Comparison of ENCODE assay signal across 8 mouse cellular contexts in genomic region chr5:136929073-136929472, GRCm38 (mm10). TPM values are rescaled to one million over a fixed set of nuclear protein-coding genes. Genes with fewer than 3 reads are reported as not detected.
DNase-seq lines count a peak whose midpoint lies in the region; ATAC-seq and TF ChIP-seq lines count a peak whose summit lies in the region.

No protein-coding gene starts in this region.

- H3K27me3 ChIP-seq in CH12.LX (replicated peaks): no peaks in the 10 kb centered on the region
- no peaks in the 10 kb centered on the region for H3K27me3 ChIP-seq in forebrain, embryonic 12.5 days
- H3K27me3 ChIP-seq in heart, postnatal 0 days (ENCODE audit: control insufficient read depth, insufficient read depth, low read length): no peaks in the 10 kb centered on the region
- no peaks in the 10 kb centered on the region for H3K27me3 ChIP-seq in liver, embryonic 14.5 days (ENCODE audit: control insufficient read depth, insufficient read depth, low read length)
- H3K27me3 ChIP-seq in neural tube, embryonic 13.5 days: no peaks in the 10 kb centered on the region
- no peaks in the 10 kb centered on the region for H3K27me3 ChIP-seq in stomach, postnatal 0 days (ENCODE audit: control insufficient read depth, insufficient read depth, low read length)

- dilution Hi-C loops in CH12.LX (cut with MboI; ENCODE audit: extremely low pct_ligation_motif_present, extremely low pct_unique_long_range_greater_than_20kb, low sequenced_read_pairs): no loop called here

- DNase-seq in CH12.LX (ENCODE audit: extremely low read depth): peak; percentile 88
- peak; percentile 73 for DNase-seq in c-Kit-positive CD71-positive TER-119-negative erythroid progenitor cells, embryonic 14.5 days (ENCODE audit: low read depth)
- DNase-seq in heart, postnatal 0 days (ENCODE audit: low spot score): peak; percentile 82
- DNase-seq in kidney, postnatal 25 days: peak; percentile 84 to 94
- peak; percentile 52 to 68 (median 59) for DNase-seq in liver, embryonic 14.5 days (ENCODE audit: low read depth in 3 of 3, low spot score in 3 of 3)
- DNase-seq in stomach, postnatal 0 days (ENCODE audit: low spot score): peak; percentile 86

- H3K4me1 ChIP-seq in CH12.LX (ENCODE audit: control insufficient read depth in 1 of 2, insufficient read depth in 2 of 2): peaks cover 5 to 20% of the 10 kb centered on the region in 2 experiments
- peaks cover 4% of the 10 kb centered on the region; the same call in 1 of the 2 replicates for H3K4me1 ChIP-seq in forebrain, embryonic 12.5 days
- no peaks in the 10 kb centered on the region for H3K4me1 ChIP-seq in heart, postnatal 0 days (ENCODE audit: control insufficient read depth, insufficient read depth)
- H3K4me1 ChIP-seq in liver, embryonic 14.5 days (replicated peaks; ENCODE audit: control insufficient read depth in 2 of 2, insufficient read depth in 2 of 2, low read length in 1 of 2): no peaks in the 10 kb centered on the region
- peaks cover 3% of the 10 kb centered on the region; the same call in 1 of the 2 replicates for H3K4me1 ChIP-seq in neural tube, embryonic 13.5 days (replicated peaks)
- no peaks in the 10 kb centered on the region for H3K4me1 ChIP-seq in stomach, postnatal 0 days (replicated peaks; ENCODE audit: control insufficient read depth, insufficient read depth)

- no peak overlapping the region for H3K27ac ChIP-seq in CH12.LX (ENCODE audit: insufficient read depth, low read depth)
- H3K27ac ChIP-seq in forebrain, embryonic 12.5 days: no peak overlapping the region
- no peak overlapping the region for H3K27ac ChIP-seq in heart, postnatal 0 days (ENCODE audit: low read depth)
- no peak overlapping the region for H3K27ac ChIP-seq in liver, embryonic 14.5 days
- no peak overlapping the region for H3K27ac ChIP-seq in neural tube, embryonic 13.5 days (replicated peaks)
- H3K27ac ChIP-seq in stomach, postnatal 0 days (replicated peaks): no peak overlapping the region

- no peak for TF ChIP-seq EP300 in CH12.LX (IDR thresholded peaks at IDR 0.05; ENCODE audit: low read length)
- TF ChIP-seq EP300 in heart, postnatal 0 days (IDR thresholded peaks at IDR 0.05; ENCODE audit: low read depth): no peak
- TF ChIP-seq EP300 in liver, embryonic 14.5 days (IDR thresholded peaks at IDR 0.05; ENCODE audit: low read depth): no peak
- TF ChIP-seq EP300 in stomach, postnatal 0 days (optimal IDR thresholded peaks at IDR 0.05): no peak

- no peak for TF ChIP-seq POLR2A in CH12.LX (IDR thresholded peaks at IDR 0.05; ENCODE audit: low read depth, low read length)

- H3K4me3 ChIP-seq in CH12.LX (replicated peaks in 1 of 3; ENCODE audit: low read depth in 2 of 3, low read length in 2 of 3, poor library complexity in 1 of 3): no peak overlapping the region
- H3K4me3 ChIP-seq in forebrain, embryonic 12.5 days (replicated peaks): no peak overlapping the region
- H3K4me3 ChIP-seq in heart, postnatal 0 days (ENCODE audit: low read depth, low read length): no peak overlapping the region
- H3K4me3 ChIP-seq in liver, embryonic 14.5 days (ENCODE audit: insufficient read depth in 1 of 2, low read depth in 2 of 2, low read length in 2 of 2): no peak overlapping the region
- H3K4me3 ChIP-seq in neural tube, embryonic 13.5 days: no peak overlapping the region
- H3K4me3 ChIP-seq in stomach, postnatal 0 days (ENCODE audit: low read depth, low read length): no peak overlapping the region

- no peaks in the 10 kb centered on the region for H3K9me3 ChIP-seq in CH12.LX (replicated peaks; ENCODE audit: low read length)
- no peaks in the 10 kb centered on the region for H3K9me3 ChIP-seq in forebrain, embryonic 12.5 days
- H3K9me3 ChIP-seq in heart, postnatal 0 days (replicated peaks; ENCODE audit: control insufficient read depth, low read length): no peaks in the 10 kb centered on the region
- no peaks in the 10 kb centered on the region for H3K9me3 ChIP-seq in liver, embryonic 14.5 days (ENCODE audit: control insufficient read depth, low read length)
- H3K9me3 ChIP-seq in neural tube, embryonic 13.5 days: no peaks in the 10 kb centered on the region
- no peaks in the 10 kb centered on the region for H3K9me3 ChIP-seq in stomach, postnatal 0 days (ENCODE audit: control insufficient read depth, low read length)

- H3K79me2 ChIP-seq in CH12.LX (replicated peaks; ENCODE audit: control insufficient read depth, extremely low read depth, insufficient read depth, poor library complexity, severe bottlenecking): no peaks in the 10 kb centered on the region

- H3K4me2 ChIP-seq in CH12.LX (ENCODE audit: insufficient read depth, low read depth, poor library complexity, severe bottlenecking): no peak overlapping the region
- no peak overlapping the region for H3K4me2 ChIP-seq in forebrain, embryonic 12.5 days
- no peak overlapping the region for H3K4me2 ChIP-seq in heart, postnatal 0 days (ENCODE audit: low read depth, low read length)
- H3K4me2 ChIP-seq in liver, embryonic 14.5 days (ENCODE audit: low read depth): no peak overlapping the region
- H3K4me2 ChIP-seq in neural tube, embryonic 13.5 days: no peak overlapping the region
- H3K4me2 ChIP-seq in stomach, postnatal 0 days (replicated peaks; ENCODE audit: low read depth): no peak overlapping the region

- peak; percentile 99 for TF ChIP-seq RAD21 in CH12.LX (IDR thresholded peaks at IDR 0.05; ENCODE audit: low read depth, low read length)

- in situ Hi-C loops in CH12.LX (cut with MboI; ENCODE audit: low pct_ligation_motif_present, low pct_unique_long_range_greater_than_20kb, low sequenced_read_pairs): loop anchor here (5.0 to 10.0 kb wide), 2 partner anchors 33 to 186 kb away; partner anchors contain the start of gene Trim56

- 22% methylated on average over 4 of the region's 4 CpGs for whole genome bisulfite sequencing in forebrain, embryonic 12.5 days
- 17% methylated on average over 4 of the region's 4 CpGs for WGBS in heart, postnatal 0 days
- 23% methylated on average over 4 of the region's 4 CpGs for WGBS in liver, embryonic 14.5 days (ENCODE audit: insufficient replicate concordance)
- WGBS in neural tube, embryonic 13.5 days: 21% methylated on average over 4 of the region's 4 CpGs
- WGBS in stomach, postnatal 0 days: 15% methylated on average over 4 of the region's 4 CpGs

- peaks cover 0 to 8% of the 10 kb centered on the region in 2 experiments for H3K36me3 ChIP-seq in CH12.LX (replicated peaks in 1 of 2; ENCODE audit: control insufficient read depth in 1 of 2, insufficient read depth in 1 of 2, low read length in 1 of 2)
- no peaks in the 10 kb centered on the region; the same call in 1 of the 2 replicates for H3K36me3 ChIP-seq in forebrain, embryonic 12.5 days (replicated peaks)
- H3K36me3 ChIP-seq in heart, postnatal 0 days (replicated peaks; ENCODE audit: control insufficient read depth, insufficient read depth, low read length): no peaks in the 10 kb centered on the region
- H3K36me3 ChIP-seq in liver, embryonic 14.5 days (replicated peaks; ENCODE audit: control insufficient read depth, insufficient read depth, low read depth): no peaks in the 10 kb centered on the region
- no peaks in the 10 kb centered on the region for H3K36me3 ChIP-seq in neural tube, embryonic 13.5 days
- no peaks in the 10 kb centered on the region for H3K36me3 ChIP-seq in stomach, postnatal 0 days (ENCODE audit: control insufficient read depth, insufficient read depth, low read length)

- H3K9ac ChIP-seq in CH12.LX (ENCODE audit: insufficient read depth, low read depth): no peak overlapping the region
- no peak overlapping the region for H3K9ac ChIP-seq in forebrain, embryonic 12.5 days
- H3K9ac ChIP-seq in heart, postnatal 0 days (replicated peaks; ENCODE audit: low read depth, low read length): no peak overlapping the region
- H3K9ac ChIP-seq in liver, embryonic 14.5 days (replicated peaks): no peak overlapping the region
- no peak overlapping the region for H3K9ac ChIP-seq in neural tube, embryonic 13.5 days
- H3K9ac ChIP-seq in stomach, postnatal 0 days (ENCODE audit: low read length): no peak overlapping the region

- ATAC-seq in forebrain, embryonic 12.5 days (ENCODE audit: low FRiP score): peak; percentile 61; the same call in 1 of the 2 replicates
- ATAC-seq in heart, postnatal 0 days (ENCODE audit: insufficient read depth, low read depth): peak; percentile 73
- ATAC-seq in liver, embryonic 14.5 days (ENCODE audit: insufficient read depth): peak; percentile 32; the same call in 1 of the 2 replicates
- peak; percentile 74 for ATAC-seq in neural tube, embryonic 13.5 days (ENCODE audit: low read depth)
- ATAC-seq in stomach, postnatal 0 days (ENCODE audit: low FRiP score, low TSS enrichment): peak; percentile 71

- TF ChIP-seq CTCF in CH12.LX (conservative IDR thresholded peaks at IDR 0.05 in 1 of 2, IDR thresholded peaks at IDR 0.05 in 1 of 2; ENCODE audit: low read depth in 2 of 2, low read length in 2 of 2): peak; percentile 94 to 99
- peak; percentile 94 for TF ChIP-seq CTCF in heart, postnatal 0 days (IDR thresholded peaks at IDR 0.05; ENCODE audit: low read depth)
- TF ChIP-seq CTCF in liver, embryonic 14.5 days (IDR thresholded peaks at IDR 0.05; ENCODE audit: low read depth): peak; percentile 93
- peak; percentile 96 for TF ChIP-seq CTCF in stomach, postnatal 0 days (IDR thresholded peaks at IDR 0.05; ENCODE audit: low read depth)

RNA-seq across cellular contexts. Expression of gene Ift22, which starts 21.1 kb away (rescaled TPM):
- total RNA-seq in CH12.LX (2012; rRNA removed) (16.8 and 20.7 TPM in 2 replicates), CH12.LX (2014; rRNA removed) (18.5 and 20.5 TPM in 2 replicates)
- polyA plus RNA-seq in CH12.LX (2012; ENCODE audit: insufficient read length, low read depth): 39.0 and 39.6 TPM in 2 replicates
- polyA plus RNA-seq in forebrain, embryonic 12.5 days (2016; fragmentation: Nextera tagmentation; extraction: Ambion mirVana): 107 and 115 TPM in 2 replicates
- total RNA-seq in heart, postnatal 0 days (2014; rRNA removed; ENCODE audit: low replicate concordance): 7.0 and 18.3 TPM in 2 replicates
- 23.3 and 27.2 TPM in 2 replicates for polyA plus RNA-seq in heart, postnatal 0 days (2015; fragmentation: Nextera tagmentation; extraction: Ambion mirVana)
- polyA plus RNA-seq in liver, embryonic 14.5 days (2012; rRNA removed): 1.6 and 2.5 TPM in 2 replicates
- 9.9 and 10.5 TPM in 2 replicates for polyA plus RNA-seq in liver, embryonic 14.5 days (2014; fragmentation: Nextera tagmentation; extraction: Ambion mirVana)
- polyA plus RNA-seq in neural tube, embryonic 13.5 days (2015; fragmentation: Nextera tagmentation; extraction: Ambion mirVana): 112 and 124 TPM in 2 replicates
- polyA plus RNA-seq in stomach, postnatal 0 days (2015; fragmentation: Nextera tagmentation; extraction: Ambion mirVana): 26.1 and 28.4 TPM in 2 replicates

RNA-seq across cellular contexts. Expression of gene Fis1, which starts 24.0 kb away (rescaled TPM):
- total RNA-seq in CH12.LX (2012; rRNA removed) (207 and 210 TPM in 2 replicates), CH12.LX (2014; rRNA removed) (140 and 142 TPM in 2 replicates)
- polyA plus RNA-seq in CH12.LX (2012; ENCODE audit: insufficient read length, low read depth): 152 and 203 TPM in 2 replicates
- 287 and 302 TPM in 2 replicates for polyA plus RNA-seq in forebrain, embryonic 12.5 days (2016; fragmentation: Nextera tagmentation; extraction: Ambion mirVana)
- 143 and 175 TPM in 2 replicates for total RNA-seq in heart, postnatal 0 days (2014; rRNA removed; ENCODE audit: low replicate concordance)
- polyA plus RNA-seq in heart, postnatal 0 days (2015; fragmentation: Nextera tagmentation; extraction: Ambion mirVana): 245 and 249 TPM in 2 replicates
- 115 and 154 TPM in 2 replicates for polyA plus RNA-seq in liver, embryonic 14.5 days (2012; rRNA removed)
- 239 and 242 TPM in 2 replicates for polyA plus RNA-seq in liver, embryonic 14.5 days (2014; fragmentation: Nextera tagmentation; extraction: Ambion mirVana)
- 327 and 376 TPM in 2 replicates for polyA plus RNA-seq in neural tube, embryonic 13.5 days (2015; fragmentation: Nextera tagmentation; extraction: Ambion mirVana)
- 255 and 270 TPM in 2 replicates for polyA plus RNA-seq in stomach, postnatal 0 days (2015; fragmentation: Nextera tagmentation; extraction: Ambion mirVana)

RNA-seq across cellular contexts. Expression of gene Cldn15, which starts 37.3 kb away (rescaled TPM):
- total RNA-seq in CH12.LX (2012; rRNA removed) (0.25 TPM in 2 replicates), CH12.LX (2014; rRNA removed) (0.24 TPM in 1 of 2 replicates, not detected in the other)
- polyA plus RNA-seq in CH12.LX (2012; ENCODE audit: insufficient read length, low read depth): 0.29 and 0.35 TPM in 2 replicates
- 0.27 and 0.50 TPM in 2 replicates for polyA plus RNA-seq in forebrain, embryonic 12.5 days (2016; fragmentation: Nextera tagmentation; extraction: Ambion mirVana)
- 10.2 and 19.3 TPM in 2 replicates for total RNA-seq in heart, postnatal 0 days (2014; rRNA removed; ENCODE audit: low replicate concordance)
- 7.9 and 9.1 TPM in 2 replicates for polyA plus RNA-seq in heart, postnatal 0 days (2015; fragmentation: Nextera tagmentation; extraction: Ambion mirVana)
- 2.8 and 3.5 TPM in 2 replicates for polyA plus RNA-seq in liver, embryonic 14.5 days (2012; rRNA removed)
- polyA plus RNA-seq in liver, embryonic 14.5 days (2014; fragmentation: Nextera tagmentation; extraction: Ambion mirVana): 4.2 TPM in 2 replicates
- 0.17 and 0.39 TPM in 2 replicates for polyA plus RNA-seq in neural tube, embryonic 13.5 days (2015; fragmentation: Nextera tagmentation; extraction: Ambion mirVana)
- 5.1 and 6.8 TPM in 2 replicates for polyA plus RNA-seq in stomach, postnatal 0 days (2015; fragmentation: Nextera tagmentation; extraction: Ambion mirVana)

RNA-seq across cellular contexts. Expression of gene Col26a1, which starts 46.1 kb away (rescaled TPM):
- 0.72 TPM in 1 of 2 replicates, not detected in the other for total RNA-seq in CH12.LX (2012; rRNA removed)
- not detected in 2 replicates for total RNA-seq in CH12.LX (2014; rRNA removed)
- polyA plus RNA-seq in CH12.LX (2012; ENCODE audit: insufficient read length, low read depth): not detected in 2 replicates
- polyA plus RNA-seq in forebrain, embryonic 12.5 days (2016; fragmentation: Nextera tagmentation; extraction: Ambion mirVana): 33.7 and 42.6 TPM in 2 replicates
- total RNA-seq in heart, postnatal 0 days (2014; rRNA removed; ENCODE audit: low replicate concordance): 8.1 and 9.9 TPM in 2 replicates
- polyA plus RNA-seq in heart, postnatal 0 days (2015; fragmentation: Nextera tagmentation; extraction: Ambion mirVana): 4.1 and 5.4 TPM in 2 replicates
- 0.10 and 0.18 TPM in 2 replicates for polyA plus RNA-seq in liver, embryonic 14.5 days (2012; rRNA removed)
- polyA plus RNA-seq in liver, embryonic 14.5 days (2014; fragmentation: Nextera tagmentation; extraction: Ambion mirVana): 0.06 and 0.10 TPM in 2 replicates
- polyA plus RNA-seq in neural tube, embryonic 13.5 days (2015; fragmentation: Nextera tagmentation; extraction: Ambion mirVana): 45.3 and 47.2 TPM in 2 replicates
- polyA plus RNA-seq in stomach, postnatal 0 days (2015; fragmentation: Nextera tagmentation; extraction: Ambion mirVana): 2.9 and 3.5 TPM in 2 replicates

RNA-seq across cellular contexts. Expression of gene Plod3, which starts 57.7 kb away (rescaled TPM):
- 38.2 and 45.2 TPM in 2 replicates for total RNA-seq in CH12.LX (2012; rRNA removed)
- total RNA-seq in CH12.LX (2014; rRNA removed): 8.8 and 9.9 TPM in 2 replicates
- 22.2 and 23.6 TPM in 2 replicates for polyA plus RNA-seq in CH12.LX (2012; ENCODE audit: insufficient read length, low read depth)
- 34.5 and 36.4 TPM in 2 replicates for polyA plus RNA-seq in forebrain, embryonic 12.5 days (2016; fragmentation: Nextera tagmentation; extraction: Ambion mirVana)
- total RNA-seq in heart, postnatal 0 days (2014; rRNA removed; ENCODE audit: low replicate concordance): 37.1 and 60.3 TPM in 2 replicates
- polyA plus RNA-seq in heart, postnatal 0 days (2015; fragmentation: Nextera tagmentation; extraction: Ambion mirVana): 21.7 and 24.5 TPM in 2 replicates
- 13.8 and 13.9 TPM in 2 replicates for polyA plus RNA-seq in liver, embryonic 14.5 days (2012; rRNA removed)
- 7.2 and 7.5 TPM in 2 replicates for polyA plus RNA-seq in liver, embryonic 14.5 days (2014; fragmentation: Nextera tagmentation; extraction: Ambion mirVana)
- polyA plus RNA-seq in neural tube, embryonic 13.5 days (2015; fragmentation: Nextera tagmentation; extraction: Ambion mirVana): 34.5 and 41.7 TPM in 2 replicates
- polyA plus RNA-seq in stomach, postnatal 0 days (2015; fragmentation: Nextera tagmentation; extraction: Ambion mirVana): 16.4 and 17.2 TPM in 2 replicates
